Mouse (Mus musculus): ENCODE measurements around the gene Stk38.

Stk38 gene

GRCm38 (mm10) chr17:29007641-29008325, at the start of gene Stk38:
Gene Stk38 (minus strand): TSS chr17:29007995.
- in situ Hi-C loops (cut with MboI), result no loop called here

GRCm38 (mm10) chr17:29057361-29057890, 49.6 kb upstream of the Stk38 start:
- in situ Hi-C loops (cut with MboI), result no loop called here

GRCm38 (mm10) chr17:29056699-29057151, 48.9 kb upstream of the Stk38 start:
- in situ Hi-C loops (cut with MboI), result no loop called here

GRCm38 (mm10) chr17:29056207-29056606, 48.4 kb upstream of the Stk38 start:
- in situ Hi-C loops (cut with MboI), result no loop called here

GRCm38 (mm10) chr17:29055586-29055985, 47.8 kb upstream of the Stk38 start:
- in situ Hi-C loops (cut with MboI), result no loop called here

- in situ Hi-C loops (cut with MboI), result no loop called here
Measured at GRCm38 (mm10) chr17:29054429-29054828, 46.6 kb upstream of the Stk38 start.

GRCm38 (mm10) chr17:29053841-29054240, 46.0 kb upstream of the Stk38 start:
- in situ Hi-C loops (cut with MboI), result no loop called here

GRCm38 (mm10) chr17:29053067-29053466, 45.3 kb upstream of the Stk38 start:
- in situ Hi-C loops (cut with MboI), result no loop called here

GRCm38 (mm10) chr17:29050791-29051190, 43.0 kb upstream of the Stk38 start:
- in situ Hi-C loops (cut with MboI), result no loop called here

- in situ Hi-C loops (cut with MboI), result loop anchor here (5.0 to 10.0 kb wide), 5 partner anchors 47 to 465 kb away; no protein-coding TSS in a partner anchor
Measured at GRCm38 (mm10) chr17:29049923-29050322, 42.1 kb upstream of the Stk38 start.

- in situ Hi-C loops (cut with MboI), result loop anchor here (5.0 to 10.0 kb wide), 5 partner anchors 48 to 465 kb away; no protein-coding TSS in a partner anchor
Measured at GRCm38 (mm10) chr17:29049508-29049889, 41.7 kb upstream of the Stk38 start.

- in situ Hi-C loops (cut with MboI), result loop anchor here (5.0 to 10.0 kb wide), 5 partner anchors 48 to 466 kb away; no protein-coding TSS in a partner anchor
Measured at GRCm38 (mm10) chr17:29048748-29049507, 41.1 kb upstream of the Stk38 start.

GRCm38 (mm10) chr17:29047697-29048514, 40.1 kb upstream of the Stk38 start:
- in situ Hi-C loops (cut with MboI), result loop anchor here (5.0 to 10.0 kb wide), 5 partner anchors 49 to 467 kb away; no protein-coding TSS in a partner anchor

GRCm38 (mm10) chr17:29046863-29047262, 39.1 kb upstream of the Stk38 start:
- in situ Hi-C loops (cut with MboI), result loop anchor here (5.0 to 10.0 kb wide), 5 partner anchors 50 to 468 kb away; no protein-coding TSS in a partner anchor

GRCm38 (mm10) chr17:29045741-29046530, 38.1 kb upstream of the Stk38 start:
- in situ Hi-C loops (cut with MboI), result loop anchor here (5.0 to 10.0 kb wide), 5 partner anchors 51 to 469 kb away; no protein-coding TSS in a partner anchor

GRCm38 (mm10) chr17:29044925-29045319, 37.1 kb upstream of the Stk38 start:
- in situ Hi-C loops (cut with MboI), result loop anchor here (5.0 to 10.0 kb wide), 5 partner anchors 52 to 470 kb away; no protein-coding TSS in a partner anchor

GRCm38 (mm10) chr17:29044146-29044924, 36.5 kb upstream of the Stk38 start:
- in situ Hi-C loops (cut with MboI), result loop anchor here (10.0 kb wide), 2 partner anchors 330 to 470 kb away; no protein-coding TSS in a partner anchor

- in situ Hi-C loops (cut with MboI), result loop anchor here (10.0 kb wide), 2 partner anchors 331 to 471 kb away; no protein-coding TSS in a partner anchor
Measured at GRCm38 (mm10) chr17:29043583-29043982, 35.8 kb upstream of the Stk38 start.

- in situ Hi-C loops (cut with MboI), result loop anchor here (10.0 kb wide), 2 partner anchors 332 to 472 kb away; no protein-coding TSS in a partner anchor
Measured at GRCm38 (mm10) chr17:29042569-29042968, 34.8 kb upstream of the Stk38 start.

Measured in mature B cell (primary cell).